26 mouse cellular contexts compared by ENCODE assay signal in genomic region chr6:127528625-127529024, GRCm38 (mm10). TPM values are rescaled to one million over a fixed set of nuclear protein-coding genes. Genes with fewer than 3 reads are reported as not detected.
DNase-seq lines count a peak whose midpoint lies in the region; ATAC-seq lines count a peak whose summit lies in the region.
"Had no signal": no experiment of that assay in that cellular context is flagged by ENCODE, and none has a peak within 500 bp of the region (broad histone marks: within the 10 kb centered on the region; RNA-seq: fewer than 3 reads in every experiment).

No protein-coding gene starts in this region.

- H3K9ac ChIP-seq in heart, embryonic 12.5 days: no peak overlapping the region
- H3K9ac ChIP-seq in heart, embryonic 11.5 days (ENCODE audit: low read depth, low read length): no peak overlapping the region
- H3K9ac ChIP-seq: embryonic facial prominence, embryonic 15.5 days; forebrain, embryonic 12.5 days; hindbrain, embryonic 12.5 days; intestine, embryonic 15.5 days; liver, embryonic 13.5 days; stomach, embryonic 15.5 days had no signal

- intact Hi-C loops in left cerebral cortex, postnatal 4 days (cut with DNase I): no loop called here
- intact Hi-C loops in left cerebral cortex, postnatal 36 days (cut with DNase I): no loop called here

- H3K4me1 ChIP-seq in heart, embryonic 12.5 days (replicated peaks): peaks cover 22% of the 10 kb centered on the region
- peaks cover 9% of the 10 kb centered on the region for H3K4me1 ChIP-seq in heart, embryonic 11.5 days (ENCODE audit: control insufficient read depth, insufficient read depth, low read length)
- H3K4me1 ChIP-seq: embryonic facial prominence, embryonic 10.5 days; stomach, embryonic 15.5 days had no signal

- peak overlapping the region; percentile 40; the same call in 1 of the 2 replicates for H3K27ac ChIP-seq in heart, embryonic 12.5 days (ENCODE audit: poor library complexity, severe bottlenecking)
- no peak overlapping the region for H3K27ac ChIP-seq in heart, embryonic 11.5 days (ENCODE audit: low read depth, low read length)
- H3K27ac ChIP-seq: embryonic facial prominence, embryonic 10.5 days; embryonic facial prominence, embryonic 15.5 days; forebrain, embryonic 12.5 days; hindbrain, embryonic 12.5 days; hindbrain, postnatal 0 days; intestine, embryonic 15.5 days; layer of hippocampus, adult 2 months; left cerebral cortex, adult 2 months; liver, embryonic 13.5 days; stomach, embryonic 15.5 days had no signal

- H3K36me3 ChIP-seq in heart, embryonic 12.5 days: no peaks in the 10 kb centered on the region
- H3K36me3 ChIP-seq in heart, embryonic 11.5 days (ENCODE audit: control insufficient read depth, insufficient read depth, low read length): no peaks in the 10 kb centered on the region
- H3K36me3 ChIP-seq: embryonic facial prominence, embryonic 10.5 days; embryonic facial prominence, embryonic 15.5 days; forebrain, embryonic 12.5 days; G1E; hindbrain, embryonic 12.5 days; intestine, embryonic 15.5 days; liver, embryonic 13.5 days; stomach, embryonic 15.5 days had no signal

- no peaks in the 10 kb centered on the region; the same call in 1 of the 2 replicates for H3K27me3 ChIP-seq in heart, embryonic 12.5 days (replicated peaks)
- H3K27me3 ChIP-seq in heart, embryonic 11.5 days (ENCODE audit: control insufficient read depth, insufficient read depth, low read length): no peaks in the 10 kb centered on the region
- H3K27me3 ChIP-seq: embryonic facial prominence, embryonic 15.5 days; intestine, embryonic 15.5 days; liver, embryonic 13.5 days; stomach, embryonic 15.5 days had no signal

- no peaks in the 10 kb centered on the region for H3K9me3 ChIP-seq in heart, embryonic 12.5 days (replicated peaks)
- H3K9me3 ChIP-seq in heart, embryonic 11.5 days (replicated peaks; ENCODE audit: control insufficient read depth, low read length): no peaks in the 10 kb centered on the region
- H3K9me3 ChIP-seq: embryonic facial prominence, embryonic 10.5 days; embryonic facial prominence, embryonic 15.5 days; forebrain, embryonic 12.5 days; G1E; hindbrain, embryonic 12.5 days; intestine, embryonic 15.5 days; liver, embryonic 13.5 days; stomach, embryonic 15.5 days had no signal

- H3K4me3 ChIP-seq in heart, embryonic 12.5 days: no peak overlapping the region
- H3K4me3 ChIP-seq in heart, embryonic 11.5 days (ENCODE audit: low read depth, low read length): no peak overlapping the region
- H3K4me3 ChIP-seq: embryonic facial prominence, embryonic 10.5 days; embryonic facial prominence, embryonic 15.5 days; forebrain, embryonic 12.5 days; hindbrain, embryonic 12.5 days; intestine, embryonic 15.5 days; layer of hippocampus, adult 2 months; left cerebral cortex, adult 2 months; liver, embryonic 13.5 days; stomach, embryonic 15.5 days had no signal

- no peak for ATAC-seq in heart, embryonic 12.5 days (ENCODE audit: insufficient number of reproducible peaks, low FRiP score)
- ATAC-seq in heart, embryonic 11.5 days (replicated peaks; ENCODE audit: insufficient number of reproducible peaks, low FRiP score, low TSS enrichment): no peak
- ATAC-seq: hindbrain, postnatal 0 days had no signal

- no peak overlapping the region for H3K4me2 ChIP-seq in heart, embryonic 12.5 days
- H3K4me2 ChIP-seq in heart, embryonic 11.5 days: no peak overlapping the region
- H3K4me2 ChIP-seq: embryonic facial prominence, embryonic 15.5 days; forebrain, embryonic 12.5 days; hindbrain, embryonic 12.5 days; intestine, embryonic 15.5 days; liver, embryonic 13.5 days; stomach, embryonic 15.5 days had no signal

- DNase-seq in left cerebral cortex, postnatal 4 days: peak; percentile 15
- no peak for DNase-seq in left cerebral cortex, postnatal 36 days (ENCODE audit: low spot score in 2 of 2)
- DNase-seq in 3T3-L1 (ENCODE audit: low read depth, low spot score) (peak; percentile 8), 416B (ENCODE audit: low read depth) (peak; percentile 69)
- no peak for DNase-seq in urinary bladder, postnatal 10 days (ENCODE audit: low spot score)
- DNase-seq: adrenal gland, postnatal 14 days; cerebellum, adult 18-20 months; gastrocnemius, postnatal 14 days; kidney, adult 2 months; kidney, postnatal 36 days; liver, embryonic 13.5 days; lung, adult 2 months; midbrain, embryonic 14.5 days had no signal

- WGBS in heart, embryonic 12.5 days: 79% methylated on average over 7 of the region's 7 CpGs
- WGBS in heart, embryonic 11.5 days (ENCODE audit: insufficient replicate concordance): 75% methylated on average over 7 of the region's 7 CpGs

RNA-seq across cellular contexts. Expression of gene Cracr2a, which starts 32.5 kb away (rescaled TPM):
- polyA plus RNA-seq in heart, embryonic 12.5 days (2016; fragmentation: Nextera tagmentation; extraction: Ambion mirVana): 1.6 TPM in 2 replicates
- polyA plus RNA-seq in heart, embryonic 11.5 days (2014; fragmentation: Nextera tagmentation; extraction: Ambion mirVana): 0.93 and 1.0 TPM in 2 replicates
- total RNA-seq in left cerebral cortex, postnatal 4 days (2021): 1 to 10 TPM; 1.2 to 1.4 TPM
- 1 to 10 TPM; 2.7 to 3.4 TPM for total RNA-seq in left cerebral cortex, postnatal 36 days (2021)
- polyA plus RNA-seq: G1E, Patski had no signal

Comparison
In these comparisons a context has a peak if more than half of its experiments do, and no peak if none do; other contexts are left out.
1. DNase-seq: peak in left cerebral cortex, postnatal 4 days (single experiment), 3T3-L1 (single experiment) and 416B (single experiment); none in left cerebral cortex, postnatal 36 days (0 of 2) and urinary bladder, postnatal 10 days (single experiment).